Mouse (Mus musculus): ENCODE data around the gene Ruvbl1. TPM values are rescaled to one million over a fixed set of nuclear protein-coding genes. Genes with fewer than 3 reads are reported as not detected.

Gene Ruvbl1
- 10 to 100 TPM; 32.1 to 37.6 TPM for total RNA-seq (2023)

DNA sequence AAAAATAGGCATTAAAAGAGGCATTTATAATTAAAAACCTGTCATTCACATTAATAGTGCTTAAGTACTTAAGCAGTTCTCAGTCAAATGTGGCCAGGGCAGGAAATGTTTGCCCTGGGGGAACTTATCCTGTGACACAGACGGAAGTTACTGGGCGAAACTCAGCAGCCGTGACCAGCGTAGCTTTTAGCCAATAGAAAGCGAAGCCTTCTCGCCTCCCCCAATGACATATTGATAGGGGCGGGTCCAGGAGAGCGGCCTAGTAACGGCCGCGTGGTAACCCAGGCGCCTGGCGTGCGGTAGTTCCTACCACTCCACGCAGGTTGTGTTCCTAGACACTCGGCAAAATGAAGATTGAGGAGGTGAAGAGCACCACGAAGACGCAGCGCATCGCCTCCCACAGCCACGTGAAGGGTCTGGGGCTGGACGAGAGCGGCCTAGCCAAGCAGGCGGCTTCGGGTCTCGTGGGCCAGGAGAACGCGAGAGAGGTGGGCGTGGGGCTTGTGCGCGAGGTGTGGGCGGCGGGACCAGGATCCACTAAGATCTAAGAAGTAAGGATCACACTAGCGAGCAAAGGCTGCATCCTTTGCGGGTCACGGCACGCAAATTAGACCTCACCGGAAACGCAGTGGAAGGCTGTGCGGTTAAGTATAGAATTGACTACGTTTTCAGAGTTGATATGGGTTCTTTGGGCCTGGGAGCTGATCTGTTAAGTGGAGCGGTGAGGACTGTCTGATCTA is at the start of gene Ruvbl1:
Ruvbl1 (plus strand) TSS at position 229 of the 740 bp plus-strand sequence.

DNA sequence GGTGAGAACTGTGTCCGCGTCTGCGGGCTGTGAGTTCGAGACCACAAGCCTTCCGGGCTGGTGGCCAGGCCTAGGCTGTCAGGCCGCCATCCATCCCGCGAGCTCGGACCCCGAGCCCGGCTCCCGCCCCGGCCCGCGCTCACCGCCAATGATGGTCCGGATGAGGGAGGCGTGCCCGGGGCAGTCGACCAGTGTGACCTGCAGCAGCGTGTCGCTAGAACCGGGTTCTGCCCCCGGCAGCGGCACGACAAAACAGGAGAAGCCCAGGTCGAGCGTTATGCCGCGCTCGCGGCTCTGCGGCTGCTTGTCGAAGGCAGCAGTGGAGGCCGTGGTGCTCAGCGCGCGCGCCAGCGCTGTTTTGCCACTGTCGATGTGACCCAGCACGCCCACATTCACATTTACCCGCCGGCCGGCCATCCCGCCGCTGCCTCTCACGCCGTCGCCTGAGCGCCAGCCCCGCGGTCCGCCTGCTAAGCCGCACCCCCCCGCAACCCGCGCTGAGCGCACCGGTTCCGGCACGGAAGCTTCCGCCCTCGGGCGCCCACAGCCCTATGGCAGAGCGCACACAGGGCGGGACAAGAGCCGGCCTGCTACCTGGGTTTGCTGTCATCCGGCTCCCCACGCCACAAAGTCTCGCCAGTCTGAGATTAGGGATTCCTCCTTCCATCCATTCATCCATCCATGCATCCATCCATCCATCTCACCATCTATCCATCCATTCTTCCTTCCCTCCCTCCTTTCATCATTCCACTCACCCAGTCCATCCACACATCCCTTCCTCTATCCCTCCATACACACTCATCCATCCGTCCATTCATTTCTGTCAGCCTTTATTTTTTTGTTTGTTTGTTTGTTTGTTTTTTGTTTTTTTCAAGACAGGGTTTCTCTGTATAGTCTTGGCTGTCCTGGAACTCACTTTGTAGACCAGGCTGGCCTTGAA is 18.9 kb upstream of the Ruvbl1 start, which contains the start of gene Eefsec:
Eefsec (minus strand) TSS at position 477 of the 940 bp plus-strand sequence.

DNA sequence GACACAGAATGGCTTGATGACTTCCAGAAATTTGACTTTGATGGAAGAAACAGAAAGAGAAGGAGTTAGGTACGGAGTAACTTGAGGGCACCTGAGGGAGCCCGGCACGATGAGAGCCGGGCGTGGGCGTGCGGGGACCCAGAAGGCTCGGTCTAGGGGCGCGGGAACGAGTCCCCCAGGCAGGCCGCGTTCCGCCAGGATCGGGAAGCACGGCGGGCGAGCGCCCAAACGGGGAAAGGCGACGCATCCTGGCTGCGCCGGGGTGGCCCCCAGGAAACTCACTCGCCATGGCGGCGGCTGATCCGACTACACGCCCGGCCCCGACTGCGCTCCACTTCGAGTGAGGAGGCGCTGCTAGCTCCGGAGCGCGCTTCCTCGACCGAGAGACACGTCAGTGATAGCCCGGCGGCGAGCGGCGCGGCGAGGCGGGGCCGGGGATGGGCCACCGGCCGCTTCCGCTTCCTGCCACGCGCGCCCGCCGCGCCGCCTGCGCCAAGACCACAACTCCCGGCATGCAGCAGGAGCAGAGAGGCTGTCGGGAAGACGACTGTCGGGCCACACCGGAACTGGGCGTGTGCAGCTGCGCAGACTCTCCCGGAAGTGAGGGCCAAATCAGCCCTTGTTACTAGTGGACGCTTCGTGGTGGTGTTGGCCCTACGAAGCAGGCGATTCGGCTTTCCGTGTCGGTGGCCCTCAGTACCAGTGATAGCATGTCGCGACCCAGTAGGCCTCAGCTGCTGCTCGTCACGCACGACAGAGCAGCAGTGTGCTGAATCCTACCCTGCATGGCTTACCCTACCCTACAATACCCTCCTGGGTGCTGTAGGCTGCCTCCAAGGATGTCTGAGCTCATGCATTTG is 53.4 kb downstream of the Ruvbl1 start, which contains the start of gene Sec61a1:
Sec61a1 (minus strand) TSS at position 502 of the 860 bp plus-strand sequence.

Other genes starting within 250 kb of the Ruvbl1 start
- gene Dnajb8, start 243.1 kb upstream of the Ruvbl1 start, total RNA-seq (2023), result not detected
- gene Eefsec, start 18.9 kb upstream of the Ruvbl1 start, total RNA-seq (2023), result 10 to 100 TPM; 31.7 to 34.3 TPM
- gene Sec61a1, start 53.5 kb downstream of the Ruvbl1 start, total RNA-seq (2023), result 100 to 1,000 TPM; 218 to 235 TPM
- gene Kbtbd12, start 172.5 kb downstream of the Ruvbl1 start, total RNA-seq (2023), result not detected

Data from B cell, adult 67 days (primary cell).